Mouse (Mus musculus): Measurements from ENCODE around the gene Pacsin2.

DNA sequence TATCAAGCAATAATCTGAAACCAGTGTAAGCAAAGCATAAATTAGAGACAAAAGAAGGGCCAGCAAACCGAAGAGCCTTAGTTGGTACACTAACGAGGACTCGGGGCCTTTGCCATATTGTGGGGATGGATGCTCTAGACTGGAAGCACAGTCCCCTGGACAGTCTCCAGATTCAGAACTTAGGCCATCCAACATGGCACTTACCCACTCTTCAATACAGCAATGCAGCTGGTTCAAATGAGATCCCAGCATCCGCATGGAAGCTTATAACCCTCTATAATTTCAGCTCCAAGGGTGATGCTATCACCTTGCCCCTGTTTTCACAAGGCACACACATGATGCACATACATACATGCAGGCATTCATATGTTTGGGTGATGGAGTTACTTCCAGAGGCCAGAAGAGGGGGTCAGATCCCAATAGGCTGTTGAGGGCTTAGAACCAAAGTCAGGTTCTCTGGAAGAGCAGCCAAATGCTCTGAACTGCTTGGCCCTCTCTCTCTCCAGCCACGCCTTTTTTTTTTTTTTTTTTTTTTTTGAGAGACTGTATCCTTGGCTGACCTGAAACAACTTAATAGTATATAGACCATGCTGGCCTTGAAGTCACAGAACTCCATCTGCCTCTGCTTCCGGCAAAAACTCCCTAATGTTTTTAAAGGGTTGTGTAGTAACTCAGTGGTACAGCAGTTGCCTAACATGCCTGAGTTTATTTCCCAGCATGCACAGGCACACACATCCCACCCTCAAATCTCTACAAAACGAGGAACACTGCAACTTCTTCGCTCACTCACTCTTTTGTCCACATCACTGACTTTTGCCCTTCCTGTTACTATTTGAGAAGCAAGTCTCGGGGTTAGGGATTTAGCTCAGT, 36.9 kb downstream of the Pacsin2 start:
- 0 out of 2 replicates have a peak, but pooled peaks have one; percentile 13 for TF ChIP-seq CTCF (IDR thresholded peaks at IDR 0.05; ENCODE audit: control insufficient read depth, insufficient read depth, low read length)
- TF ChIP-seq POLR2A (IDR thresholded peaks at IDR 0.05; ENCODE audit: borderline replicate concordance, control insufficient read depth, low read depth, low read length), result no peak

Data from bone marrow, adult 2 months (tissue).